Mouse (Mus musculus) mesoderm, embryonic 11.5 days (tissue): Measurements from ENCODE around the gene Jph2.

Experiments
- DNase-seq: peaks from one replicate; pipeline ENCODE4 v3.0.0-alpha.2; 2012; ENCODE audit warnings: low read depth, low spot score

Gene Jph2

DNA sequence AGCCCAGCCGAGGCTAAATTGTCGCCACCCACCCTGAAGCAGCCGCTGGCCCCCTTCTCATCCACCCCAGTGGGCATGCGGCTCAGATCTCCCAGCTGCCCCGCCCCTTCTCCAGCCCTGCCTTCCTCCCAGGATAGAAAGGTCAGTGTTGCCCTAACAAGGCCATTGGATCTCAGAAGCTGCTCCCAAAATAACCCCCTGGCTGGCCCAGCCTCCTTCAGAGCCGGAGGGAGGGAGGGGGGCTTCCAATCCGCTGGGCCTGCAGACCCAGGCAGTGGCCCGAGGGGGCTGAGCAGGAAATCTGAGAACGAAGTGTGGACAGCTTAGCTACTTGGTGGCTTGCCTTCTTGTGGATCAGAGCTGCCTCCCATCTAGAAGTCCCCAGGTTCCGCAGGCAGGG, at the start of gene Jph2:
Jph2 (minus strand) TSS at position 89 of the 400 bp plus-strand sequence.
- peak; percentile 72 for DNase-seq

DNA sequence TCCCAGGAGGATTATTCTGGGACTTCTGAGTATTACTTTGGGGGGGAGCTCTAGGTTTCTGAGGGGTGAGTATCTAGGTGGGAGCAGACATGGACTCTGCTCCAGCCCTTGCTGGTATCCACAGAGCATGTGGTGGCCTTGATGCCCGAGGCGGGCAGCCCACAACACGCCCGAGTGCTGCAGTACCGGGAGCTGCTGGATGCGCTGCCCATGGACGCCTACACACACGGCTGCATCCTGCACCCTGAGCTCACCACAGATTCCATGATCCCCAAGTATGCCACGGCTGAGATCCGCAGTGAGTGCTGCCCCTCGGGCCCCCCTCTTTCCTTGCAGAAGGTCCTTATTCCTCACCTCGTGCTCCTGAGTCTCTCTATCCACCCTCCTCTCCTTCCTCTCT, 49.6 kb upstream of the Jph2 start:
- no peak for DNase-seq

DNA sequence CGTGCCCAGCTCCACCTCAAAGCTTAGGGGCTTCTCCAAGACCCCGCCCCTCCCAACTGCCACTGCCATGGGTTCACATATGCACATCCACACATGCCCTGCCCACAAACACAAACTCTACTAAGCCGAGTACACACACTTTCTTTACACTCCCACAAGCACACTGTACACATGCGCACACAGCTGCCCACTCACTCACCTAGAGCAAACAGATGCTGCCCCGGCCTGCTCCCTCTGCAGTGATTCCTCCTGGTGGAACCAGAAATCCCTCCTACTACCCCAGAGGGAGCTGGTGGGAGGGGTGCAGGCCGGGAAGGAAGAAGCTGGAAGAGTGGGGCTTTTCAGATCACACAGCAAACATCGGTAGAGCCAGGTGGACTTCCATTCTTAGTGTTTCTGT, 46.2 kb upstream of the Jph2 start:
- DNase-seq, result no peak

DNA sequence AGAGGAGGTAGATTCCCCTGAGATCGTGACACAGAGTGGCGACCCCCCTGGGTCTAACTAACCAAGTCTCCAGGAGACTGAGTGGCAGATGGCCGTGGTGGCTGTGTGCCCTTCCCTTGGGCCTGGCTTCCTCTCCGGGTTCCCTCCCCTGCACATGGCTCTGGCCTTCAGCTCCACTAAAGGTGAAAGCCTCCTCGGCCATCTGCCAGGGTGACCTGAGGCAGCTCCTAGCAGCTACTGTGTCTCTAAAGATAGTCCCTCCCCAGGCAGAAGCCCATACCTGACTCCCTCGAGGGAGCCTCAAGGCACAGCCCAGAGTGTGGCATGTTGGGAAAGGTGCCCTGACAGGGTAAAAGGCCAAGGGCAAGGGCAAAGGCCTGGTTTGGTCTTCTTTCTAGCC, 45.8 kb upstream of the Jph2 start:
- no peak for DNase-seq

DNA sequence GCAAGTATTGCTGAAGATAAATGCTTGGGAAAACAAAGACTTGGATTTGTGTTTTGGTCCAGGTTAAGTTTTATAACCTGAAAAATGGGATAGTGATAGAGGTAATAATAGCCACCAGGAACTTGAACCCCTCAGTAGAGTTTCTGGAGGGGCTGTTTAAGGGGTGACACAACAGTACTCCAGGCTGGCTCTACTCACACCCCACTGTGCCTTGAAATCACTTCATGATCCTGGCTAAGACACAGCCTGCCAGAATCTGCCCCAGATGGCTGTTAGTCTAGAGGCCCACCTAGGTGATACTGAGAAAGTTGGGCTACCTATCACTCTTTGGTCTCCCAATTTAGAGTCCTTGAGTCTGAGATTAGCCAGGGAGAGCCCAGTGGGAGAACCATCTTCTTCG, 41.7 kb upstream of the Jph2 start:
- DNase-seq, result no peak

DNA sequence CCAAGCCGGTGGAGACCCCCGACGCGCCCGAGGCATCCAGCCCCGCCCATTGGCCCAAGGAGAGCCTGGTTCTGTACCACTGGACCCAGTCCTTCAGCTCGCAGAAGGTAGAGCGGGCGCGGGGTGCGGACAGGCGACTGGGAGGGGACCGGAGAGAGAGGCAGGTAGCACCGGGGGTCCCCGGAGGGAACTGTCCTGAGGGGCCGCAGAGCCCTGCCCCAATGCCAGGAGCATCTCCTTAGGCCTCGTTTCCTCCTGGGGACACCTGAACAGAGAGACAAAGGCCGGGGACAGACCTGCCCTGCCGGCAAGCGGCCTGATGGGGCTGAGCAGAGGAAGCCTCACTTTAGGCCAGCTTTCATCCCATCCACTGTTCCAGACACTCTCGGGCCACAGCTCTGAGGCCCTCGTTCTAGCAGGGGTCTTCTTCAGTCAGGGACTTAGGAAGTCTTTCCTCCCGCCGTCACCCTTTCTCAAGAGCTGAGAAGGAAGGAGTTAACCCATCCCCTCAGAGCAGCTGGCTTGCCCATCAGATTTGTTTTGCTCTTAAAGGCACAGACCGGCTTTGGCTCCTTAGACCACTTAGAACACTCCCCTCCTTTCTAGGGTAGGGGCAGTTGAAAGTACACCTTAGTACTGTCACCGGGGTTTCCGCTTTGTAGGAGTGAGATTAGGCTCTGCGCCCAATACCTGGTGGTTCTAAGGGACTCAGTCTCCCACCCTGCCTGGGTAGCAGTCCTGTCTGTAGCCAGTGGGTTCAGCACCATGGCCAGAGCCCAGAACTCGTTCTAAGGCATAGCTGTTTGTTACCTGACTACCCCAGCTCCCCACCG, 41.0 kb upstream of the Jph2 start:
- DNase-seq, result peak; percentile 75

DNA sequence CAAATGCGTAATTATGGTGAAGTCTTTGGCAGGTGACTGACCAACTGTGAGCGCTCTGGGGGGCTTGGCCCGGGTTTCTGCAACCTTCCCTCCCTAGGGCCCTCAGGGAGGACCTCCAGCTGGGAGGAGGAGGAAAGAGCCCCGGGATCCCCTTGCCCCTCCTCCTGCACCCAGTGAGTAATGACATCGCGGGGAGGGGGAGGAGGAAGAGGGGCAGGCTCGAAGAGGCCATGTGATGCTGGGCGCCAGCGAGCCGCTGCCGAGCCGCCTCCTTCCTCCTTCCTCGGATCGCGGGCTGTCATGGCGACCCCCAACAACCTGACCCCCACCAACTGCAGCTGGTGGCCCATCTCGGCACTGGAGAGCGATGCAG, 40.4 kb upstream of the Jph2 start, which contains the start of gene Gdap1l1:
Gdap1l1 (plus strand) TSS at position 231 of the 373 bp plus-strand sequence.
- peak; percentile 56 for DNase-seq

DNA sequence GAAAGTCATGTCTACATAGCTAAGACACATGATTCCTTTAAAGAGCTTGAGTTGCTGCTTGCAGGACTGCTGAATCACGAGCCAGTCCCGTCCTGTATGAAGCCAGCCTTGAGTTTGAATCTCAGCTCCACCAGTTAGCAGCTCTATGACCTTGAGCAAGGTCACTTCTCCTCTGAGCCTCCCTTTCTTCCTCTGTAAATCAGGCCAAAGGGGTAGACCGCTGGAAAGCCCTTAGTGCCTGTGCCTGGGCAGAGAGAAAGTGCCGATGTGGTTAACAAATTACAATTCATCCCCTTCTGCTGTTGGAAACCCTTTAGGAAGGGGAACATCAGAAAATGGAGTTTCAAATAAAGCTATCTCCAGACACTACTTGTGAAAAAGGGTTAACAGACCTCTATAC, 40.0 kb upstream of the Jph2 start:
- DNase-seq, result no peak

DNA sequence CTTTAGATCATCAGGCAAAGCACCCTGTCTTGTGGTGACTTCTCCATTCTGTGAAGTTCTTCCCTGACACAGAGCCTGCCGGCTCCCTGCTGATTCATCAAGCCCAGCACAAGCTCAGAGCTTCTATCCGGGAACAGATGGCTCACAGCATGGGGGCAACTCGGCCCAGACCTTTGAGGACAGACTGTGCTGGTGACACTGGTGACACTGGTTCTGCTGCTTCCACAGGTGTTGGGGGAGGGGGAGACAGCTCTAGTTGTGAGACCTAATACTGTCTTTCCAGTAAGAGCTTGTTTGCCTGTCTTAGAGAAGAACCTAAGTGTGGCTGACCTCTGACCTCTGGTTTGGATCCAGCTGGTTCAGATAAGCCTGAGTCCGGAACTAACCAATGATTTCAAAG, 36.2 kb upstream of the Jph2 start:
- peak; percentile 6 for DNase-seq

DNA sequence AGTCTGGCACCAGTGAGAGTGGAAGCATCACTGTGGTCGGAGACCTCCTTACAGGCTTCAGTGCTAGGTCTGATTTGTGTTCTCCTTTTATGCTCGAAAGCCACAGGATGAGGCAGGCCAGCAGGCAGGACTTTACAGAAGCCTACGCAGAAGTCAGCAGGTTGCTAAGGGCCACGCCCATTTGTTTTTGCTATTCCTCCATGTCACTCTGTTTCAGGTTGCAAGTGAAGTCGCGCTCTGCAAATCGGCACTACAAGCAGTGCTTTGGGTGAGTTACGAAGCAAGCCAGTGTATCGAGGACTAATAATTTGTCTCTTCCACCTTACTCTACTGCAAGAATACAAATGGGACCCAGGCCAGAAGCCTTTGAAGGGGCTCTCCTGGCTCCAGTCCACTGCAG, 33.5 kb upstream of the Jph2 start:
- no peak for DNase-seq

DNA sequence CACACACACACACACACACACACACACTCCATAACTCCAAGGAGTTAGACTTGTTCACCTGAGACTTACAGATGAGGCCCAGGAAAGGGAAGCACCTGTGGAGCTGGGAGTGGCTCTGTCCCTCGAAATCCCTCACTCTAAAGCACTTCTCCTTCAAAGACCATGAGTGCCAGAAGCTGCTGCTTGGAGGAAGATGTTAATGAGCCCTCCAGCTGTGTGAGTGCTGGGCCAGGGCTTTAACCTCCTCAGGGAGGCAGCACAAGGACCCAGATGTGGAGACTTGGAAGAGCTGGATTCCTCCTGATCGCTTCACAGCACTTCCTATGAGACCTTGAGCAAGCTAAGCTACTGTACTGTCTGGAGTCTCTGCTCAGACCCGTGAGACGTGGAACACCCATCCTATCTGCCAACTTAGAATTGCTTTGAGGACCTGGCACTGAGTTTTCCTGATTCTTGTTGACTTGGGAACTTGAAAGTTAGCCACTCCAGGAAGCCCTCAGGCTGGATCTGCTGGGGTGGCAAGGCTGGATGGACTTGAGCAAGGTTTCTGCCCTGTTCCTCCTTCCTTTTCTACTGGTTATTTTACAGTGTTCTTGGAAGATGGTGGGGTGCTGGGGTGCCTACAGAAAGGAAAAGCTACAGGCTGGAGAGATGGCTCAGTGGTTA, 30.7 kb upstream of the Jph2 start:
- DNase-seq, result no peak

DNA sequence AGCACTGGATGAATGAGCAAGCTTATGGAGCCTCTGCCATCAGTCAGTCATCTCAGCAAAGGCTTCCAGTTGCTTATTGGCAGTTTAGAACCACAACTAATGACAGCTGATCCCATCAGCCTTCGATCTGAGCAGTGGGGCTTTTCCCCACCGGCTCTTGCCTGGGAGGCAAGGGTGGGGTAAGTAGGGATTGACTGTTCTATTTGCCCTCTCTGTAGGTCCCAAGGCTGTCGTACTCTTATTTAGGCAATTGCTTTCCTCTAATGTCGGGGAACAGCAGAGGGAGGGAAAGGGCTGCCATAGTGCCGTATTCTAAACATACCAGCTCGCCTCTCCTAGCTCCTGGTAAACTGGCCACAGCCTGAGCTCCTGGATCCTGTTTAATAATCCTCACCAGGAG, 26.8 kb upstream of the Jph2 start, which contains the start of gene Oser1:
Oser1 (minus strand) TSS at position 101 of the 400 bp plus-strand sequence.
- no peak for DNase-seq

DNA sequence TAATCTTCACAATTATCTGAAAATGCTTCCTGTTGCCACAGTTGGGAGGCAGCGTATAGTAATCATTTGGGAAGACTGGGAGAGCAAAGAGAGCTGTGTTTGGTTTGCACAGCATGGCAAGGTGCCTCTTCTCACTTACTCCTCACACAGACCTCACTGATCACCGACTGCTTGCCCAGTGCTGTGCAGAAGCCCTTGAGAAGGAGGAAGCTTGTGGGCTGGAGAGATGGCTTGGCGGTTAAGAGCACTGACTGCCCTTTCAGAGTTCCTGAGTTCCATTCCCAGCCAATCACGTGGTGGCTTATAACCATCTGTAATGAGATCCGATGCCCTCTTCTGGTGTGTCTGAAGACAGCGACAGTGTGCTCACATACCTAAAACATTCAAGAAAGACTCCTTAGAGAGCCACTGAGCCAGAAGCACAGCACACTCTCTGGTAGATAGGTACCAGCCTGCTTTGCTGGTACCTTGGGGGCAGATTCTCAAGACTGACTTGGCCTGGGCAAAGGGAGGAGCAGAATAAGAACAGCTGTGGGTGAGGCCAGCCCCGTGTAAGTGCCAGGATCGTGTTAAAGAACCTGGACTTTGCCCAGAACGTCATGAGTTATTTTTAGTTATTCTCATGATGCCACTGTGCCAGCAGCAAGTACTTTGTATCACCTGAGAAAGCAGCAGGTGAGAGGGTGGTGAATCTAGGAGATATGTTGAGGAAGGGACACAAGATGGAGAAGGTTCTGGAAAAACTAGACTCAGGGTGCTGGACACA, 25.3 kb upstream of the Jph2 start:
- no peak for DNase-seq

DNA sequence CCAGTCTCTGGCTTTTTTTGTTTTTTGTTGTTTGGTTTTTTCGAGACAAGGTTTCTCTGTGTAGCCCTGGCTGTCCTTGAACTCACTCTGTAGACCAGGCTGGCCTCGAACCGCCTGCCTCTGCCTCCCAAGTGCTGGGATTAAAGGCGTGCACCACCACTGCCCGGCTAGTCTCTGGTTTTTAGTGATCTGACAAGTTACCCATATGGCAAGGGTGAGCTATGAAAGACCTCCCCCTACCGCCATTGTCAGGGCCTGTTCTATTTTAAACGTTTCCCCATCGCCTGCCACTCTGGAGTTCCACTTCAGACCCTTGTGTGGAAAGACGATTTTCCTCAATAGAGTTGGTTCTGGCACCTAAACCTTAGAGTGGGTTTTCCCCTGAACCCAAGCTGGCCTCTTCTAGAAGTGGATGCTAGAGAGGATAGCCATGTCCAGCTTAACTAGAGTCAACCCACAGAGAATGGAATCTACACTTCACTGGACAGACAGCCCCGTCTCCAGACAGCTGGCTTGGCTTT, 22.6 kb upstream of the Jph2 start:
- no peak for DNase-seq

DNA sequence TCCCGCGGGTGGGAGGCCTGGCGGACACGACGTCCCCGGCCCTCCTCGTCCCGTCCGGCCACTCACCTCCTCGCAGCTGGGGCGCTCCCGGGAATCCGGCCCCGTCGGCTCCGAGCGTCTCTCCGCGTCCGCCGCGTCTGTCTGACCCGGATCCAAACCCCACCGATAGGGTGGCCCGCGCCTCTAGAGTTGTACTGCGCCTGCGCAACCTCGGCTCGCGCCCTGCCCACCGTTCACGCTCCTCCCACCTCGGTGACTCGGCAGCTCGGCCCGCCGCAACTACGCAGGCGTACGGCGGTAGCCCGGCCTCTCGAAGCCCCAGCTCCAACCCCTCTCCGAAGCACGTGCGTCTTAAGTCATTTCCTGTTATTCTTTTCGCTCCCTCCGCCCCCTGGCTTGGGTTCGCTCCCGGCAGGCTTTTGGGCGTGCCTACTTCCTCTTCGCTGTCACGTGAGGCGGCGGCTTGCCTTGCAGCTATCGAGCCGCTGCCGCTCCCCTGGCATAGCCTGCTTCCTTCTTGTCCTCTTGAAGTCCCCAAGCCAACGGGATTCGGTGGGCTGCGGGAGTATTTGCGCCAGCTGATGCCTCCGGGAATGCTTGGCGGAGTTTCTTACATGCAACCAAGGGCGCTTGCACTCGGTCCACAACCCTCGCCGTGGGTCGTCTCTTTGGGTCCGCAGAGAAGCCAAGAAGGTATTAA, 21.7 kb upstream of the Jph2 start:
- peak; percentile 99 for DNase-seq

DNA sequence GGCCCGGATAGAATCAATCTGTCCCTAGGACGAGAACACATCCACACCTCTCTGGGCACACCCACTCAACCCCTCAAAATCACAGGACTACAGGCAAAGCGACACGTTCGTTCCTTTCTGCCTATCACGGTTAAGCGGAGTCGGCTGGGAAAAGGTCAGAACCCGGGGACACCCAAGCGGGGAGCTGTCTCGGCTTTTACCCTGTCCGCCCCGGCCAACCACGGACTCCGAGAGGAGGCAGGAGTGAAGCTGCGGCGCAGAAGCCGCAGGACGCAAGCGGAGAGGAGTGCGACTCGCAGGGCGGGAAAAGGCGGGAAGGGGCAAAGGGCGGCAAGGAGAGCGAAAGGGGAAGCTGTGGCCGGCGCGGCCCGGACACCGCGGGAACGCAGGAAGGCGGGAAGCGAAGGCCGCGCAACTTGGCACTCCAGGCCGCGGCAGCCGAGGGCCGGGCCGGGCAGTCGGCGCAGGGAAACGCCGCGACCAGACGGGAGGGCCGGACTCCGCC, 21.1 kb upstream of the Jph2 start:
- DNase-seq, result peak; percentile 51

DNA sequence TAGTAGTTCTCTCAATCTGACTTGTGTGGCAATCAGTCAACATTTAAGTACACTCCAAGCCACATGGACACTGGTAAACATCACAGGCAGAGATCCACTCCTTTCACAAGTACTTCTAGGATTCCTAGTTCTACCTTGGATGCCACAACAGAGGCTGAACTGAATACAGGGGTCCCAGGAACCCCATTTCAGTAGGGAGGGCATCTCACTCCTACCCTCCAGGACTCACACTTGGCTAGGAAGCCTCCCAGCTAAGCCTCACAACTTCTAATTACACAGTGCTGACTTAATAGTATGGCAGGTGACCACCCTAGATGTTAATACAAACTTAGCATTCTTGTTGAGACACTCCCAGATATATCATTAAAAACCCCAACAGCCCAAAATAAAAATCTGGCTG, 20.0 kb upstream of the Jph2 start:
- no peak for DNase-seq

DNA sequence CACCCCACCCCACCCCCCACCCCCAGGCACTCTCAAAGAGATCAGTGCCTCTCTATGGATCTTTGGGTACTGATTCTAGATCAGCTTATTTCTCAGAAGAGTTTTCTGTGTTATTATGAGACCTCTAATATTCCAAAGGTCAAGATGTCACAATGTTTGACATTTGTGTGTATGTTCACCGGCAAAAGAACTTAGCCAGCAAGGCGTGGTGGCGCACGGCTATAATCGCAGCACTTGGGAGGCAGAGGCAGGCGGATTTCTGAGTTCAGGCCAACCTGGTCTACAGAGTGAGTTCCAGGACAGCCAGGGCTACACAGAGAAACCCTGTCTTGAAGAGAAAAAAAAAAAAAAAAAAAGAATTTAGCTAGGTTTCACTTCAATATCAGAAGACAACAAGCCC, 19.2 kb upstream of the Jph2 start:
- no peak for DNase-seq

DNA sequence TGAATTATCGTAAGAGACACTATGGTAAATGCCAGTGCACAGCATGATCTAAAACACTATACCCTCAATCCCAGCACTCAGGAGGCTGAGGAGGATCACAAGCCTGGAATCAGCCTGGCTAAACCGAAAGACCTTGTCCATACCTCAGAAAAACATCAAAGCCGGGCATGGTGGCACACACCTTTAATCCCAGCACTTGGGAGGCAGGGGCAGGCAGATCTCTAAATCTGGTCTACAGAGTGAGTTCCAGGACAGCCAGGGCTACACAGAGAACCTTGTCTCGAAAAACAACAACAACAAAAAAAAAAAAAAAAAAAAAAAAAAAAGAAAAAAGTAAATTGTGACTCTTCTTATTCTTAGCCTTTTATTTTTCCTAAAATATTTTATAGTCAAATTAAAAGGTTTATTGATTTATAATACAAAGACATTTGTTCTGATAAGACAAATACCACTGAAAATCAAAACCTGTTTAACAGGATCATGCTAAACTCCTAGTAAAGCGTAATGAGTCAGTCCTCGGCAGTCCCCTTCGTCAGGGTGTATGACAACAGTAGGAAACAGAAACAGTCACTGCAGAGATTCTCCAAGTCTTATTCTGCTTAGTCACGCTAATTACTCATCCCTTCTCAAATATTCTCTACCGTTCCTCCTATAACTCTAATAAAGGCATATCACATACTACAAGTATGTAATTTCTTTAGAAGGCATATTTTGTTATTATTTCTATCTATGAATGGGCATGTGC, 15.2 kb upstream of the Jph2 start:
- no peak for DNase-seq

DNA sequence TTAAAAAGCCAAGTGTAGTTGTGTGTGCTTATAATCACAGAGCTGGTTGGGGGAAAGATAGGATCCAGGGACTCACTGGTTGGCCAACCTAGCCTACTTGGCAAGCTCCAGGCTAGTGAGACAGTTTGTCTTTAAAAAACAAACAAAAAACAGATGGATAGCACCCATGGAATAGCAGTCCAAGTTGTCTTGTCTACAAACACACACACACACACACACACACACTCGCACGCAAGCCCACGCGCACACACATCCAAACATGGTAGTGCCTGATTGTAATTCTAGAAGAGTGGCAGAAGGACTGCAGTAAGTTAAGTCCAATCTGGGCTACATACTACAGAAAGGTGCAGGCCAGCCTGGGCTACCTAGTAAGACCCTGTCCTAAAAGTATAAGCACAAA, 14.6 kb upstream of the Jph2 start:
- no peak for DNase-seq

DNA sequence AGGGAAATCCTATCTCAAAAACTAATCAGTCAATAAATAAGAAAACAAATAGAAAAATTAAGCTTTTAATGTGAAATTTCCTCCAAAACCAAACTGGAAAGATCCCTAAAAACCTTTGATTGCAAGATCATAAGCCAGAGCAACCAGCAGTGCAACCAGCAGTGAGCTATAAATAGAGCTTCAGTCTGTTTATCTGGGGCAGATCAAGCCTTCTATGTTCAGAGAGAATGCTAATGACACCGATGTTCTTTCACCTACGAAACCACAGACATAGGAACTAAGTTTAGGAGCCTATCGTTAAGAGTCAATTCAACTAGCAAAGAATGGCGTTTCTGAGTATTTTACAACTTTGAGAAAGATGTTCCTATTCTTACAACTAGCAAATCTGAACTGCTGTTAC, 14.0 kb upstream of the Jph2 start:
- no peak for DNase-seq
